ENCODE assay signal across 11 mouse cellular contexts in the genomic region with DNA sequence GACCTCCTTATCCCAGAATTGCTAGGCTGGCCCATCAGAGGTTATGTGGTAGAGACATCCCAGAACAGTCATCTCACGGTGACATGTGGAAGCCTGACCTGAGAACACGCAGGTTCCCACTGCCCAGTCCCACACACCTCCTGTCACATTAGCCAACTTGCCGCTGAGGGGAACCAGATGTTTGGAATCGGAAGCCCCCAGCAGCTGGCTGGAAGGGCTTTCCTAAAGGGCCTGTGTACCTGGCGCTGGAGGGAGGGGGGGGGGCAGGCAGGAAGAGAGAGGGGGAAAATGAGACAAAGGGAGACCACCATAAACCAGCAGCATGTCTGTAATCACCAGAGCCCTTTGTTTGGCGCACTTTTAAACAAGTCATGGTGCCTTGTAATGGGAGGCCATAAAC. TPM values are rescaled to one million over a fixed set of nuclear protein-coding genes. Genes with fewer than 3 reads are reported as not detected.
DNase-seq lines count a peak whose midpoint lies in the region; ATAC-seq lines count a peak whose summit lies in the region.
"Had no signal": no experiment of that assay in that cellular context is flagged by ENCODE, and none has a peak within 500 bp of the region (broad histone marks: within the 10 kb centered on the region; RNA-seq: fewer than 3 reads in every experiment).

No protein-coding gene starts in this region.

- 21% methylated on average over 6 of the region's 6 CpGs for WGBS in heart, embryonic 15.5 days
- WGBS in embryonic facial prominence, embryonic 12.5 days: 8% methylated on average over 6 of the region's 6 CpGs
- 15% methylated on average over 6 of the region's 6 CpGs for WGBS in intestine, embryonic 14.5 days
- 30% methylated on average over 6 of the region's 6 CpGs for WGBS in midbrain, embryonic 14.5 days

- peaks cover 10% of the 10 kb centered on the region for H3K4me1 ChIP-seq in heart, embryonic 15.5 days (replicated peaks)
- H3K4me1 ChIP-seq in embryonic facial prominence, embryonic 12.5 days: peaks cover 8% of the 10 kb centered on the region
- peaks cover 8% of the 10 kb centered on the region; the same call in 1 of the 2 replicates for H3K4me1 ChIP-seq in intestine, embryonic 14.5 days (replicated peaks; ENCODE audit: control insufficient read depth, insufficient read depth, low read length)
- peaks cover 14% of the 10 kb centered on the region; the same call in 1 of the 2 replicates for H3K4me1 ChIP-seq in midbrain, embryonic 14.5 days (ENCODE audit: control insufficient read depth, insufficient read depth, low read length)

- H3K4me2 ChIP-seq in heart, embryonic 15.5 days: peak overlapping the region; percentile 61
- H3K4me2 ChIP-seq in embryonic facial prominence, embryonic 12.5 days (replicated peaks): peak overlapping the region; percentile 73
- peak overlapping the region; percentile 51 for H3K4me2 ChIP-seq in intestine, embryonic 14.5 days (ENCODE audit: low read length)
- peak overlapping the region; percentile 61 for H3K4me2 ChIP-seq in midbrain, embryonic 14.5 days (ENCODE audit: low read length)

- intact Hi-C loops in heart, postnatal 25 days (cut with DNase I): no loop called here

- H3K27ac ChIP-seq in heart, embryonic 15.5 days: no peak overlapping the region
- H3K27ac ChIP-seq in embryonic facial prominence, embryonic 12.5 days: no peak overlapping the region
- no peak overlapping the region for H3K27ac ChIP-seq in intestine, embryonic 14.5 days (ENCODE audit: low read depth)
- H3K27ac ChIP-seq in midbrain, embryonic 14.5 days (replicated peaks; ENCODE audit: low read depth, low read length): no peak overlapping the region

- H3K4me3 ChIP-seq in heart, embryonic 15.5 days: peak overlapping the region; percentile 24
- H3K4me3 ChIP-seq in embryonic facial prominence, embryonic 12.5 days: peak overlapping the region; percentile 34
- no peak overlapping the region for H3K4me3 ChIP-seq in intestine, embryonic 14.5 days (ENCODE audit: low read depth, low read length)
- H3K4me3 ChIP-seq in midbrain, embryonic 14.5 days (replicated peaks; ENCODE audit: low read depth, low read length): peak overlapping the region; percentile 25; the same call in 1 of the 2 replicates
- H3K4me3 ChIP-seq: myocyte had no signal

- no peaks in the 10 kb centered on the region for H3K36me3 ChIP-seq in heart, embryonic 15.5 days
- H3K36me3 ChIP-seq in embryonic facial prominence, embryonic 12.5 days: no peaks in the 10 kb centered on the region
- no peaks in the 10 kb centered on the region for H3K36me3 ChIP-seq in intestine, embryonic 14.5 days (ENCODE audit: control insufficient read depth, insufficient read depth, low read length)
- no peaks in the 10 kb centered on the region for H3K36me3 ChIP-seq in midbrain, embryonic 14.5 days (ENCODE audit: control insufficient read depth, insufficient read depth, low read length)

- H3K9ac ChIP-seq in heart, embryonic 15.5 days: no peak overlapping the region
- H3K9ac ChIP-seq in embryonic facial prominence, embryonic 12.5 days: peak overlapping the region; percentile 36; the same call in 1 of the 2 replicates
- H3K9ac ChIP-seq in intestine, embryonic 14.5 days (ENCODE audit: low read length): no peak overlapping the region
- H3K9ac ChIP-seq in midbrain, embryonic 14.5 days (replicated peaks; ENCODE audit: low read length): peak overlapping the region; percentile 43; the same call in 1 of the 2 replicates

- ATAC-seq in heart, embryonic 15.5 days (replicated peaks; ENCODE audit: insufficient number of reproducible peaks, insufficient read depth, low FRiP score, low read depth): no peak
- no peak for ATAC-seq in embryonic facial prominence, embryonic 12.5 days (ENCODE audit: insufficient number of reproducible peaks, insufficient read depth, low FRiP score, low TSS enrichment)
- ATAC-seq in intestine, embryonic 14.5 days (replicated peaks; ENCODE audit: low FRiP score, low TSS enrichment, low read depth): 0 out of 2 replicates have a peak, but pooled peaks have one; percentile 40
- no peak for ATAC-seq in midbrain, embryonic 14.5 days (ENCODE audit: low FRiP score, low TSS enrichment)

- H3K27me3 ChIP-seq in heart, embryonic 15.5 days: no peaks in the 10 kb centered on the region; the same call in 1 of the 2 replicates
- H3K27me3 ChIP-seq in embryonic facial prominence, embryonic 12.5 days: no peaks in the 10 kb centered on the region
- H3K27me3 ChIP-seq in intestine, embryonic 14.5 days (replicated peaks; ENCODE audit: control insufficient read depth, insufficient read depth, low read length): no peaks in the 10 kb centered on the region
- no peaks in the 10 kb centered on the region for H3K27me3 ChIP-seq in midbrain, embryonic 14.5 days (ENCODE audit: control insufficient read depth, insufficient read depth, low read length)

- DNase-seq in heart, postnatal 25 days (ENCODE audit: low spot score): no peak
- no peak for DNase-seq in intestine, embryonic 14.5 days (ENCODE audit: low spot score)
- no peak for DNase-seq in midbrain, embryonic 14.5 days
- DNase-seq in cerebellum, postnatal 36 days: no peak
- no peak for DNase-seq in left cerebral cortex, adult 8-10 months (ENCODE audit: low spot score in 2 of 2)
- no peak for DNase-seq in thymus, adult 18-20 months
- DNase-seq: adrenal gland, postnatal 10 days; kidney, postnatal 4 days had no signal

- H3K9me3 ChIP-seq in heart, embryonic 15.5 days (replicated peaks): no peaks in the 10 kb centered on the region
- no peaks in the 10 kb centered on the region for H3K9me3 ChIP-seq in embryonic facial prominence, embryonic 12.5 days
- no peaks in the 10 kb centered on the region for H3K9me3 ChIP-seq in intestine, embryonic 14.5 days (ENCODE audit: control insufficient read depth, low read length)
- H3K9me3 ChIP-seq in midbrain, embryonic 14.5 days (ENCODE audit: control insufficient read depth, low read length): no peaks in the 10 kb centered on the region

RNA-seq across cellular contexts. Expression of gene Gtf3a, which starts 28.6 kb away (rescaled TPM):
- polyA plus RNA-seq in heart, embryonic 15.5 days (2015; fragmentation: Nextera tagmentation; extraction: Ambion mirVana): 68.3 and 84.7 TPM in 2 replicates
- total RNA-seq in heart, postnatal 25 days (2021): 10 to 100 TPM; 18.8 to 22.1 TPM
- 110 and 116 TPM in 2 replicates for polyA plus RNA-seq in embryonic facial prominence, embryonic 12.5 days (2016; fragmentation: Nextera tagmentation; extraction: Ambion mirVana)
- polyA plus RNA-seq in intestine, embryonic 14.5 days (2014; fragmentation: Nextera tagmentation; extraction: Ambion mirVana): 123 and 127 TPM in 2 replicates
- polyA plus RNA-seq in midbrain, embryonic 14.5 days (2014; fragmentation: Nextera tagmentation; extraction: Ambion mirVana): 102 and 110 TPM in 2 replicates
- 10 to 100 TPM; 21.6 to 23.3 (median 22.5) TPM for total RNA-seq in left cerebral cortex, adult 8-10 months (2022)

RNA-seq across cellular contexts. Expression of gene Mtif3, which starts 43.7 kb away (rescaled TPM):
- 18.3 and 21.9 TPM in 2 replicates for polyA plus RNA-seq in heart, embryonic 15.5 days (2015; fragmentation: Nextera tagmentation; extraction: Ambion mirVana)
- 10 to 100 TPM; 20.4 to 23.4 TPM for total RNA-seq in heart, postnatal 25 days (2021)
- polyA plus RNA-seq in embryonic facial prominence, embryonic 12.5 days (2016; fragmentation: Nextera tagmentation; extraction: Ambion mirVana): 25.2 and 29.7 TPM in 2 replicates
- 23.0 and 24.7 TPM in 2 replicates for polyA plus RNA-seq in intestine, embryonic 14.5 days (2014; fragmentation: Nextera tagmentation; extraction: Ambion mirVana)
- polyA plus RNA-seq in midbrain, embryonic 14.5 days (2014; fragmentation: Nextera tagmentation; extraction: Ambion mirVana): 30.0 and 32.3 TPM in 2 replicates
- 10 to 100 TPM; 18.4 to 23.7 (median 19.1) TPM for total RNA-seq in left cerebral cortex, adult 8-10 months (2022)

Comparison
In these comparisons a context has a peak if more than half of its experiments do, and no peak if none do; other contexts are left out.
1. H3K9ac ChIP-seq: peak in embryonic facial prominence, embryonic 12.5 days (single experiment) and midbrain, embryonic 14.5 days (single experiment); none in heart, embryonic 15.5 days (single experiment) and intestine, embryonic 14.5 days (single experiment).
2. Peak in every context shown above with its lines, with median percentiles within 50 percentile points of each other: H3K4me2 ChIP-seq.